In the genomic region with DNA sequence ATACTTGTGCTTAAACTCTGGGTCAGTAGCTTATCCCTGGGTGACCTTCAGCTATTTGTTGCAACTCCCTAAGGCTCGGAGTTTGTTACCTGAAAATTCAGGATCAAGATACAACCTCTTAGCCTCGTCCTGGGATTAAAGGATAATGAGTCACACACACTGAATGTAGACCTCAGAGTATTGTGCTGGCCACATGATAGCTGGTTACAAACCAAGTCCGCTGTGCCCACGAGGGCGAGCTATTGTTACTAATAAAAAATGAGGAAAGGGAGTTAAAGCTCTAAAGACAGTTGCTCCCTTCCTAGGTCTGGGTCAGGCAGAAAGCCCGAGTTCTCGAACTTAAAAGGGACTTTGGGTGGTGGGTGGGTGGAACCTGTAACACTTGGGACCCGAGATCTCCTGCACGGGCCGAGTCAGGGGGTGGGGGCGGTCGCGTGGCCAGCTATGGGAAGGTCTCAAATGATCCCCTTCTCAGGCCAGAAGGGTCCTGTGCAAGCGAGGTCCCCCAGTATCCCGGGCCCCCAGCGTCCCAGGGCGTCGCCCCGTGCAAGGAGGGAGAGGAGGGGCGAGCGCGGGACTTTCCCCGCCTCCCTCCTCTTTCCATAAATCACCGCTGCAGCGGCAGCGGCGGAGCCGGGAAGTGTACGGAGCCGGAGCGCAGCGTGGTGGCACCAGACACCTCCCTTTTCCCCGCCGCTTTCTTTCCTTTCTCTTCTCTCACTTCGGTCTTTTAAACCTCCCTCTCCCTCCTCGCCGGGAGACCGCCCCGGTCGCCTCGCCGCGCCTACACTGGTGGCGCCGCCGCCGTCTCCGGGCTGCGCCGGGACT, we compare ENCODE assay signal across 8 mouse cellular contexts. TPM values are rescaled to one million over a fixed set of nuclear protein-coding genes. Genes with fewer than 3 reads are reported as not detected.
A peak's percentile ranks its signal among the peaks of the same experiment; 100 is the strongest.
DNase-seq lines count a peak whose midpoint lies in the region; ATAC-seq and TF ChIP-seq lines count a peak whose summit lies in the region.

A gene (plus strand): TSS at position 633 of the 828 bp plus-strand sequence.

- H3K36me3 ChIP-seq in C2C12 (ENCODE audit: control insufficient read depth, insufficient read depth), result no peaks in the 10 kb centered on the region
- no peaks in the 10 kb centered on the region for H3K36me3 ChIP-seq in forebrain, embryonic 12.5 days (replicated peaks)
- no peaks in the 10 kb centered on the region for H3K36me3 ChIP-seq in heart, embryonic 14.5 days (ENCODE audit: control insufficient read depth, insufficient read depth, low read length)
- no peaks in the 10 kb centered on the region for H3K36me3 ChIP-seq in liver, embryonic 15.5 days (replicated peaks)

- ATAC-seq in forebrain, embryonic 12.5 days (ENCODE audit: low FRiP score), result peak; percentile 79
- ATAC-seq in heart, embryonic 14.5 days (ENCODE audit: insufficient number of reproducible peaks, insufficient read depth, low FRiP score, low read depth), result peak; percentile 82
- ATAC-seq in liver, embryonic 15.5 days (ENCODE audit: insufficient read depth), result 0 out of 2 replicates have a peak, but pooled peaks have one; percentile 44

- peak within 1 kb of the TSS; percentile 63 for H3K4me3 ChIP-seq in C2C12 (ENCODE audit: insufficient read depth, poor library complexity, severe bottlenecking)
- peak within 1 kb of the TSS; percentile 90 for H3K4me3 ChIP-seq in forebrain, embryonic 12.5 days (replicated peaks)
- H3K4me3 ChIP-seq in heart, embryonic 14.5 days (ENCODE audit: control insufficient read depth in 1 of 2, insufficient read depth in 1 of 2, low read depth in 1 of 2, low read length in 2 of 2), result peak within 1 kb of the TSS; percentile 72 to 90
- H3K4me3 ChIP-seq in liver, embryonic 15.5 days (replicated peaks), result peak within 1 kb of the TSS; percentile 52

- H3K4me1 ChIP-seq in forebrain, embryonic 12.5 days, result peaks cover 26% of the 10 kb centered on the region
- peaks cover 5 to 15% of the 10 kb centered on the region in 2 experiments for H3K4me1 ChIP-seq in heart, embryonic 14.5 days (ENCODE audit: control insufficient read depth in 2 of 2, insufficient read depth in 2 of 2, low read length in 2 of 2)
- peaks cover 5% of the 10 kb centered on the region; the same call in 1 of the 2 replicates for H3K4me1 ChIP-seq in liver, embryonic 15.5 days (replicated peaks)

- peaks cover 44% of the 10 kb centered on the region for H3K79me2 ChIP-seq in C2C12 (ENCODE audit: control insufficient read depth, insufficient read depth)

- H3K9me3 ChIP-seq in forebrain, embryonic 12.5 days, result no peaks in the 10 kb centered on the region
- H3K9me3 ChIP-seq in heart, embryonic 14.5 days (ENCODE audit: control insufficient read depth, low read length), result no peaks in the 10 kb centered on the region
- no peaks in the 10 kb centered on the region for H3K9me3 ChIP-seq in liver, embryonic 15.5 days (replicated peaks)

- H3K27me3 ChIP-seq in C2C12 (ENCODE audit: control insufficient read depth, insufficient read depth, insufficient read length), result no peaks in the 10 kb centered on the region
- peaks cover 4% of the 10 kb centered on the region; the same call in 1 of the 2 replicates for H3K27me3 ChIP-seq in forebrain, embryonic 12.5 days
- H3K27me3 ChIP-seq in heart, embryonic 14.5 days (ENCODE audit: control insufficient read depth, insufficient read depth, low read length), result no peaks in the 10 kb centered on the region
- H3K27me3 ChIP-seq in liver, embryonic 15.5 days, result peaks cover 74% of the 10 kb centered on the region

- peak; percentile 83 for DNase-seq in adrenal gland, postnatal 25 days
- DNase-seq in kidney, postnatal 10 days, result peak; percentile 90
- peak; percentile 71 for DNase-seq in ovary, adult 18-20 months (ENCODE audit: low spot score)
- DNase-seq in thymus, adult 18-20 months, result no peak

- H3ac ChIP-seq in C2C12 (ENCODE audit: control insufficient read depth, insufficient read length, low read depth), result peak within 1 kb of the TSS; percentile 99

- H3K27ac ChIP-seq in forebrain, embryonic 12.5 days, result peak within 1 kb of the TSS; percentile 96
- H3K27ac ChIP-seq in heart, embryonic 14.5 days (replicated peaks in 1 of 2; ENCODE audit: control insufficient read depth in 1 of 2, insufficient read depth in 1 of 2, low read depth in 2 of 2, low read length in 2 of 2), result peak within 1 kb of the TSS; percentile 68 to 91
- H3K27ac ChIP-seq in liver, embryonic 15.5 days (replicated peaks), result no peak within 1 kb of the TSS

- TF ChIP-seq CTCF in C2C12 (IDR thresholded peaks at IDR 0.05; ENCODE audit: control insufficient read depth, insufficient read depth, insufficient read length), result no peak

- H3K79me3 ChIP-seq in C2C12 (ENCODE audit: low read depth), result peaks cover 37% of the 10 kb centered on the region

- H3K9ac ChIP-seq in forebrain, embryonic 12.5 days, result peak within 1 kb of the TSS; percentile 97
- H3K9ac ChIP-seq in heart, embryonic 14.5 days (ENCODE audit: low read length), result peak within 1 kb of the TSS; percentile 92
- H3K9ac ChIP-seq in liver, embryonic 15.5 days, result no peak within 1 kb of the TSS

- peak within 1 kb of the TSS; percentile 82 for H3K4me2 ChIP-seq in forebrain, embryonic 12.5 days
- H3K4me2 ChIP-seq in heart, embryonic 14.5 days (ENCODE audit: low read length), result peak within 1 kb of the TSS; percentile 87
- peak within 1 kb of the TSS; percentile 65 for H3K4me2 ChIP-seq in liver, embryonic 15.5 days

- WGBS in forebrain, embryonic 12.5 days, result under 1% methylated on average over 43 of the region's 50 CpGs
- WGBS in heart, embryonic 14.5 days, result under 1% methylated on average over 38 of the region's 50 CpGs
- 2% methylated on average over 50 of the region's 50 CpGs for WGBS in liver, embryonic 15.5 days (ENCODE audit: insufficient replicate concordance)

TF ChIP-seq in C2C12, 6 proteins besides CTCF, POLR2A, EP300 and RAD21:
- TF ChIP-seq FOSL1 (IDR thresholded peaks at IDR 0.05; ENCODE audit: insufficient read depth, low read length, poor library complexity, severe bottlenecking) (no peak), USF1 (IDR thresholded peaks at IDR 0.05; ENCODE audit: low read depth) (peak; percentile 40), MYOD1 (IDR thresholded peaks at IDR 0.05; ENCODE audit: control insufficient read depth, insufficient read length, low read depth) (no peak), MYOG (IDR thresholded peaks at IDR 0.05; ENCODE audit: control insufficient read depth, extremely low read depth, insufficient read length) (no peak), CEBPB (IDR thresholded peaks at IDR 0.05; ENCODE audit: low read depth) (no peak), MAX (IDR thresholded peaks at IDR 0.05) (peak; percentile 7)

RNA-seq across cellular contexts. Expression of the gene that starts here (rescaled TPM):
- polyA plus RNA-seq in C2C12 (2012; fragmentation: generic; extraction: Trizol), result 8.1 TPM
- 8.7 and 16.2 TPM in 2 replicates for total RNA-seq in adrenal gland, postnatal 25 days (2021)
- 28.8 and 39.6 TPM in 2 replicates for polyA plus RNA-seq in forebrain, embryonic 12.5 days (2016; fragmentation: Nextera tagmentation; extraction: Ambion mirVana)
- 9.2 and 12.3 TPM in 2 replicates for polyA plus RNA-seq in heart, embryonic 14.5 days (2014; fragmentation: Nextera tagmentation; extraction: Ambion mirVana)
- 6.6 and 7.9 TPM in 2 replicates for polyA plus RNA-seq in liver, embryonic 15.5 days (2015; fragmentation: Nextera tagmentation; extraction: Ambion mirVana)

Comparison
In these comparisons a context has a peak if more than half of its experiments do, and no peak if none do; other contexts are left out.
1. DNase-seq: peak in adrenal gland, postnatal 25 days (single experiment), kidney, postnatal 10 days (single experiment) and ovary, adult 18-20 months (single experiment); none in thymus, adult 18-20 months (0 of 2).
2. Peak in every context shown above with its lines, with median percentiles within 50 percentile points of each other: H3K4me3 ChIP-seq, ATAC-seq and H3K4me2 ChIP-seq.